Mouse (Mus musculus) monocyte, adult 2 months (primary cell): ENCODE data around the gene Acvrl1.
A peak's percentile ranks its signal among the peaks of the same experiment; 100 is the strongest.
"Not testable (repeated sequence)": the region's sequence is repeated elsewhere in the genome, so short reads cannot be mapped to it uniquely, and the experiment has no call there.

Experiments used
- DNase-seq, 2 experiments: peaks; one replicate each; pipeline ENCODE4 v3.0.0; 2022; ENCODE audit warnings: low spot score in 2 of 2, low read depth in 1 of 2

The Acvrl1 gene

DNA sequence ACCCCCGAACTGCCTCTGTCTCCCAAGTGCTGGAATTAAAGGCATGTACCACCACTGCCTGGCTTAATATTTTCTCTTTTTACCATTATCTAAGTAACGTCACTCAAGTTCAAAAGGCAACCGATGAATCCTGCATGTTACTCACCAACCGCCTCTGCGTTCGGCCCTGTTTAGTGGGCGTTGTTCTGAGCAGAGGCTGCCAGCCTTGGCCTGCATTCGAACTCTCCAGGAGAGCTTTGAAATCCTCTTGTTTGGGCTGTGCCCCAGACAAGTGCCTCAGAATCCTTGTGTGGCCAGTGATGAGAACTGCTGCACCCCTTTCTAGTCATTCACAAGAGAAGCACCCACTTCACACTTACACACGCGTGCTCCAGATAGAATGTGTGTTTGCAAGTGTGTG lies 22.3 kb upstream of the Acvrl1 start:
- no peak for DNase-seq

- DNase-seq: no peak
These were observed 20.2 kb upstream of the Acvrl1 start for GRCm38 (mm10) chr15:101107906-101108671.

DNA sequence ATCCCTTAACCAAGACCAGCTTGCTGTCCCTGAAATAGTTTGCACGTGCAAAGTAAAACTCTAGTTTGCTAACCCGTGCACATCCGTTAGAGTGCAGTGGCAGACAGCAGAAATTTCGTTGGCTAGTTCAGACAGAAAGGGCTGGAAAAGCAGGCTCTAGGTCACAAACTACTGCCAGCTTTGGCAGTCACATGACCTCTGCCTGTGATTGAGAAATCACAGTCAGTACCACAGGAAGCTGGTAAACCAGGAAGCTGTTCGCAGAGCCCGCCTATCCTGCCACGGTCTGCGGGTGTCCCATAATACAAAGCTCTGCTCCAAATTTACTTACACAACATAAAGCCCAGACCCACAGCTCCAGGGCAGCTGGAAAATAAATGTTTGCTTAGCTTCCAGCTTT lies 15.1 kb upstream of the Acvrl1 start:
- DNase-seq: peak; percentile 53 to 55

DNA sequence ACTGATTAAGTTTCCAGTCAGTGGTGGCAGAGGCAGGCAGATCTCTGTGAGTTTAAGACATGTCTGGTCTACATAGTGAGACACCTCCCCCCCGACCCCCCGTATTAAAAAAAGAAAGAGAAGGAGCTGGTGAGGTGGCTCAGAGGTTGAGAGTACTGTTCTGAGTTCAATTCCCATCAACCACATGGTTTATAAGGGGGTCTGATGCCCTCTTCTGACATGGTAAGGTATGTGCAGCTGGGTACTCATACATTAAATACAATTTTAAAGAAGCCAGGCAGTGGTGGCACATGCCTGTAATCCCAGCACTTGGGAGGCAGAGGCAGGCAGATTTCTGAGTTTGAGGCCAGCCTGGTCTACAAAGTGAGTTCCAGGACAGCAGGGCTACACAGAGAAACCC lies 14.5 kb upstream of the Acvrl1 start:
- DNase-seq: not testable (repeated sequence)

- no peak for DNase-seq
These were observed 12.7 kb upstream of the Acvrl1 start, which contains the start of gene Ankrd33 for GRCm38 (mm10) chr15:101115511-101116110. Gene Ankrd33, plus strand, starts transcription at chr15:101115755.

DNA sequence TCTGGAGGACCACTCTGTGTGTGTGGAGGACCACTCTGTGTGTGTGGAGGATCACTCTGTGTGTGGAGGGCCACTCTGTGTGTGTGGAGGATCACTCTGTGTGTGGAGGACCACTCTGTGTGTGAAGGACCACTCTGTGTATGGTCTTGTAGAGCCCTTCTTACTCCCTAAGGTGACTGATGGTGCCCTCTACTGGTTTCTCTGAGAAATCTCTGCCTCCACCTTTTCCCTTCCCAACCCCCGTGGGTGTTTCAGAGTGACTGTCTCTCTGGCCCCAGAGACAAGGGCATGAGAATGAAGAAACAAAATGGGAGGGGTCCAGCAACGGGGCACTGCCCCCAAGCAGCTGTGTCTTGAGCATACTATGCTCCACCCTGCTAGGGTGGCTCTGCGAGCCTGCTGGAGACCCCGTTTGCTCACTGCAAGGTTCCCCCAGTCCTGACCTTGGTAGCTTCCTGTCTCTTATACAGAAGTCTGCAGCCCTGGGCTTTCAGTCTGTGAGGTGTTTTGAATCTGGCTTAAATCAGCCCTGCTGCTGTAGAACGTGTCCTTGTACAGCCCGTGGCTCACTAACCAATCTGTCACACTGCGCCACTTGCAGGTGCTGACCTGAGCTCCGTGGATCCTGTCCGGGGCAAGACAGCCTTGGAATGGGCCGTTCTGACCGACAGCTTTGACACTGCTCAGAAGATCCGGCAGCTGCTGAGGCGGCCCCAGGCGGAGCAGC lies 9.8 kb upstream of the Acvrl1 start:
- DNase-seq: no peak

DNA sequence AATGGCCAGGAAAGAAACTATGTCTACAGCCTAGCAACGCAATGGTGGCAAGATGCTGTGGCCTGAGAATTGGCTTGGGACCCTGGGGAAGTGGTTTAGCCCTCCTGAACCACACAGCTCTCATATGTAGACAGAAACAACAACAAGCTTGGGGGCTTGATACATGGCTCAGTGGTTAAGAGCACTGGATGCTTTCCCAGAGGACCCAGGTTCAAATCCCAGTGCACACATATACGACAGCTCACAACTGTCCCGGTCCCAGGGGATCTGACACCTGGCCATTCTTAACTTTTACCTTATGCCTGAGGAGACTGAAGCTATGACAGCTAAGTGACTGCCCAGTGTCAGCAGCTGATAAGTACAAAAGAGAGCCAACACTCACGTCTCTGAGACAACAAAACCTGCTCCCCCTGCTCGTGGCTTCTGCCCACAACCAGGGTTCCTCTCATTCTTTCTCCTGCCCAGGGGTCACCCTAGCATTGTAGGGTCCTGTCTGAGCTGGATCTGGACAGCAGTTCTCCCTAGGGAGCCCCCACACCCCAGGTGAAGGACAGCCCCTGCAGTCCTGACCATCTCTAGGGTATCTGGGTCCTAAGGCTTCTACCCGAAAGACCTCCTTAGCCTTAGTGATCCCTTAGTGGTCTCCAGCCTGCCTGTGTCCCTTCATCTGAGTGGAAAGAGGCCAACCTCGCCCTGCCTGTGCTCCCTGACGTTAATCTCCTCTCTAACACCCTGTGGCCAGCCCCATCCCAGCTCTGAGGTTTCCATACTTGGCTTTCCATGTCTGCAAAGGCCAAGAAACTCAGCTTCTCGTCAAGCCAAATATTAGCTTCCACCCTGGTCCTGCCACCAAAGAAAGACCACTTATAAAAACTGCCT lies 6.7 kb upstream of the Acvrl1 start:
- no peak for DNase-seq

- DNase-seq: no peak
These were observed 6.1 kb upstream of the Acvrl1 start for GRCm38 (mm10) chr15:101122290-101122589.

DNA sequence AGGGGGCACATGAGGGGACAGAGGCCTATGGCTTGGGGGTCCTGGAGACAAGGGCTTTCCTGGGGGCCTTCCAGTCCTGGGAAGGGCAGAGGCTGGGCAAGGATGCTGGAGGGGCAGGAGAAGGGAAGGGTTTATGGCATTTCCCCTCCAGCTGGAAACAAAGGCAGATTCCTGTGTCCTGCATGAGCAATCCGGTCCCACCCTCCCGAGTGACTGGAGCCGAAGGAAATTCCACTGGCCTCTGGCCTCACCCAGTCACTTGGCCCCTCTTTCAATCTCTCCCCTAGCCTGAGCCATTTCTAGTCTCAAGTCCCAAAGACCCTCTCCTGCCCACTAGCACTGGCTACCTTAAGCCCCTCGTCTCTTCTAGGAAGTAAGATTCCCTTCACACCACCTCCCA lies 5.1 kb upstream of the Acvrl1 start:
- no peak for DNase-seq

DNA sequence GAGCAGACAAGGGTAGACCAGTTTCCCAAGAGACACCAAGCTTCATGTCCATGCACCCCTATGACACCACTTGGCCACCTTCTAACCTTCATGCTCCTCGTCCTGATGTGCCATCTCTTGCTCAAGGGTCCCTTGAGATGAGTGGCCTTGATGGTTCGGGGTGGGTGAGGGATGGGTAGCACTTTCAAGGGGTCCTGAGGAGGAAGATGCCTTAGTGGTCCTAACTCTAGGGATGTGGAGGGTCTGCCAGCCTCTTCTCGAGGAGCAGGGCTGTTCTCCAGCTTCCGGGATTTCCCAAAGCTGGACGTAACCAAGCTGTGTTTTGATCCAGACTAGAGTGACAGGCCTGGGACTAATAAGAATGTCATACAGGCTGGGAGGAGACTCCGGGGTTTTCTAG lies 2.8 kb upstream of the Acvrl1 start:
- DNase-seq: no peak

GRCm38 (mm10) chr15:101126876-101127544 lies 1.3 kb upstream of the Acvrl1 start:
- no peak for DNase-seq

DNA sequence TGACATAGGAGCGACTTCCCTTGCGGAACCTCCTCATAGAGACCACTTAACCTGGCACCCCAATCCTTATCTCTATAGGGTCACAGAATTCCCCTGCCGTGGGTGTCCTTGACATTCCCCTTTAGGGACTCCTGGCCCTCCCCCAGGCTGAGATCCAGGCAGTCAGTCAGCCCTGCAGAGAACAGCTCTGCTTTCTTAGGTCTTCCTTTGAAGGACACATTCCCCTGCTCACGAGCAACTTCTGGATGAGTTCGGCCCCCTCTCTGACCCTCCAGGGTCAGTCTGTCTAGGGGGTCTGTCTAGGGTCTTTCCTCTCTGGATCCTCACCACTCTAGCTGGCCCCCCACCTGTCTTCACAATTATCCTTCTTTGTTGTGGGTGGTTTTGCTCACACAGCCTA lies 1.1 kb downstream of the Acvrl1 start:
- DNase-seq: no peak

GRCm38 (mm10) chr15:101131498-101131897 lies 3.2 kb downstream of the Acvrl1 start:
- no peak for DNase-seq

GRCm38 (mm10) chr15:101132041-101132440 lies 3.7 kb downstream of the Acvrl1 start:
- DNase-seq: no peak

GRCm38 (mm10) chr15:101132761-101133160 lies 4.4 kb downstream of the Acvrl1 start:
- DNase-seq: no peak

- peak in 1 of 2 experiments; percentile 52 for DNase-seq
These were observed 5.8 kb downstream of the Acvrl1 start for GRCm38 (mm10) chr15:101133993-101134704.

GRCm38 (mm10) chr15:101135405-101135804 lies 7.1 kb downstream of the Acvrl1 start:
- no peak for DNase-seq

DNA sequence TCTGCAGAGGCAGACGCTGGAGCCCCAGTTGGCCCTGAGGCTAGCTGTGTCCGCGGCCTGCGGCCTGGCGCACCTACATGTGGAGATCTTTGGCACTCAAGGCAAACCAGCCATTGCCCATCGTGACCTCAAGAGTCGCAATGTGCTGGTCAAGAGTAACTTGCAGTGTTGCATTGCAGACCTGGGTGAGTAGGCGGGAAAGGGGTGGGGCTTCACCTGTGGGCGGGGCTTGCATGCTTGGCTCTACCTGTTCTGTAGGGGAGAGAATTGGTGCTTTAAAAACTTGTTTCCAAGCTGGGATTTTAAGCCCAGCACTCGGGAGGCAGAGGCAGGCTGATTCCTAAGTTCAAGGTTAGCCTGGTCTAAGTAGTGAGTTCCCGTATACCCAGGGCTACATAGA lies 9.1 kb downstream of the Acvrl1 start:
- DNase-seq: no peak

DNA sequence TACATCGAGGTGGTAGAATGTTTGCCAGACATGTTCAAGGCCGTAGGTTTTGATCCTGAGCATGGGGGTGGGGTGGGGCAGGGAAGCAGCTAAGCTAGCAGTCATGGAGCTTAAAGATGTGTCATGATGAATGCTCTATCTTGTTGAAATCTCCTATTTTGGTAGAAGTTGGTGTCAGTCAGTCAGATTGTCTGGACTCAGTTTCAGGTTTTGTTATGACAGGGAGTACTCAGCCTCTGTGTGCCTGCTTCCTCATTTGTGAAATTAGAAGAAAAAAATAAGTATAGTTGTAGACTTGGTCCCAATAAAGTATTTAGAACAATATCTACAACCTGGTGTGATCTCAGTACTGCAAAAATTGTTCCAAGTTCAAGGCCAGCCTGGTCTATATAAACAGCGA lies 10.4 kb downstream of the Acvrl1 start:
- no peak for DNase-seq

DNA sequence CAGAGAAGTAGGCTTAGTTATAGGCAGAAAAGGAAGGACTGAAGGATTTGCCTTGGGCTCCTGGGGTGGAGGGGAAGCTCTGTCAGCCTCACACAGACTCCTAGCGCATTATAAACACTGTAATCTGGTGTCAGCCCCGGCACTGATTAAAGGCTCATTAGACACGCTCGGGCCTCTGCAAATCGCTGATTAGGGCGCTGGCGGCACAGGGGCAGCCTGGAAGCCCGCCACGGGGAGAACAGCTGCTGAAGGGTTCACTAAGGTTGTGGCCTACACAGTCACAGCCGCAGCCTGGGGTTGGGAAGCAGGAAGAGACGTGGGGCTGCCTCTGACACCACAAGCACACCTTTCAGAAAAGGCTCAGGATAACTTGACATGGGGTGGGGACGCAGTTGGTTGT lies 11.6 kb downstream of the Acvrl1 start:
- DNase-seq: no peak
